Mouse (Mus musculus) MEL (cell line): ENCODE data around the gene Scfd2. TPM values are rescaled to one million over a fixed set of nuclear protein-coding genes. Genes with fewer than 3 reads are reported as not detected.

Experiments
- DNase-seq: peaks from one replicate; pipeline ENCODE4 v3.0.0; 2011; ENCODE audit warnings: low read depth, low spot score
- H3K27ac ChIP-seq: 2 replicates; pipeline ENCODE4 v1.5.1; 2012; ENCODE audit warnings: low read depth, mild to moderate bottlenecking, control low read depth, low read length, moderate library complexity; ENCODE audit not compliant: control insufficient read depth
- H3K27me3 ChIP-seq, 2 experiments: fragments of 150-350 bp in 1 of 2; sonication (generic) in 1 of 2; 2 replicates each; pipeline ENCODE4 v1.6.1; 2012; ENCODE audit warnings: low read length in 2 of 2, mild to moderate bottlenecking in 2 of 2, improper control_type of control experiment in 1 of 2, moderate library complexity in 1 of 2; ENCODE audit not compliant: insufficient read depth in 2 of 2, control insufficient read depth in 1 of 2
- H3K36me3 ChIP-seq, 2 experiments: 2 replicates each; pipeline ENCODE4 v1.6.1; 2012 to 2014; ENCODE audit warnings: low read length in 2 of 2, improper control_type of control experiment in 1 of 2, inconsistent platforms in 1 of 2, mild to moderate bottlenecking in 1 of 2; ENCODE audit not compliant: insufficient read depth in 2 of 2, control insufficient read depth in 1 of 2
- H3K4me1 ChIP-seq, 2 experiments: fragments of 150-350 bp in 1 of 2; sonication (generic) in 1 of 2; 2 replicates each; pipeline ENCODE4 v1.6.1; 2012; ENCODE audit warnings: low read length in 2 of 2, improper control_type of control experiment in 1 of 2, mild to moderate bottlenecking in 1 of 2; ENCODE audit not compliant: insufficient read depth in 2 of 2, control insufficient read depth in 1 of 2
- H3K4me3 ChIP-seq, 2 experiments: fragments of 150-350 bp in 1 of 2; sonication (generic) in 1 of 2; 2 replicates each; pipeline ENCODE4 v1.5.1; 2012; ENCODE audit warnings: low read depth in 2 of 2, low read length in 2 of 2, mild to moderate bottlenecking in 2 of 2, moderate library complexity in 2 of 2, control low read depth in 1 of 2, improper control_type of control experiment in 1 of 2; ENCODE audit not compliant: control insufficient read depth in 1 of 2, insufficient read depth in 1 of 2
- H3K79me2 ChIP-seq: 2 replicates; pipeline ENCODE4 v1.6.1; 2012; ENCODE audit warnings: mild to moderate bottlenecking, low read length, moderate library complexity; ENCODE audit not compliant: control insufficient read depth, poor library complexity, insufficient read depth
- H3K9ac ChIP-seq: 2 replicates; pipeline ENCODE4 v1.6.1; 2012; ENCODE audit warnings: low read depth, mild to moderate bottlenecking, control low read depth, low read length, moderate library complexity; ENCODE audit not compliant: control insufficient read depth, poor library complexity, severe bottlenecking
- H3K9me3 ChIP-seq: fragments of 150-350 bp; sonication (generic); replicated peaks from 2 replicates; pipeline ENCODE4 v1.6.1; 2012; ENCODE audit warnings: mild to moderate bottlenecking, low read length, improper control_type of control experiment, moderate library complexity; ENCODE audit not compliant: insufficient read depth
- BHLHE40 ChIP-seq: IDR thresholded peaks from 2 replicates; pipeline ENCODE4 v1.6.1; 2012; ENCODE audit warnings: low read depth, mild to moderate bottlenecking, inconsistent platforms, low read length, improper control_type of control experiment, borderline replicate concordance
- CHD2 ChIP-seq: IDR thresholded peaks from 2 replicates; pipeline ENCODE4 v1.6.1; 2011; ENCODE audit warnings: low read length, improper control_type of control experiment
- ELF1 ChIP-seq: IDR thresholded peaks from 2 replicates; pipeline ENCODE4 v1.6.1; 2014; ENCODE audit warnings: low read depth, mild to moderate bottlenecking, inconsistent platforms, low read length, improper control_type of control experiment, moderate library complexity
- ETS1 ChIP-seq: IDR thresholded peaks from 2 replicates; pipeline ENCODE4 v1.6.1; 2012; ENCODE audit warnings: low read depth, mild to moderate bottlenecking, inconsistent platforms, low read length, improper control_type of control experiment, moderate library complexity
- HCFC1 ChIP-seq: IDR thresholded peaks from 2 replicates; pipeline ENCODE4 v1.6.1; 2012; ENCODE audit warnings: low read depth, mild to moderate bottlenecking, inconsistent platforms, low read length, improper control_type of control experiment, moderate library complexity
- KAT2A ChIP-seq: conservative IDR thresholded peaks from 2 replicates; pipeline ENCODE4 v1.6.1; 2012; ENCODE audit warnings: low read depth, low read length, improper control_type of control experiment, inconsistent platforms
- MAFK ChIP-seq: IDR thresholded peaks from 2 replicates; pipeline ENCODE4 v1.6.1; 2011; ENCODE audit warnings: low read depth, mild to moderate bottlenecking, low read length, improper control_type of control experiment, borderline replicate concordance
- MEF2A ChIP-seq: IDR thresholded peaks from 2 replicates; pipeline ENCODE4 v1.6.1; 2014; ENCODE audit warnings: low read depth, mild to moderate bottlenecking, inconsistent platforms, low read length, improper control_type of control experiment; ENCODE audit not compliant: poor library complexity, insufficient replicate concordance, severe bottlenecking; ENCODE audit errors: extremely low read depth
- MYC ChIP-seq: IDR thresholded peaks from 2 replicates; pipeline ENCODE4 v1.6.1; 2011; ENCODE audit warnings: low read depth, mild to moderate bottlenecking, low read length, improper control_type of control experiment, moderate library complexity
- POLR2AphosphoS5 ChIP-seq: IDR thresholded peaks from 2 replicates; pipeline ENCODE4 v1.6.1; 2012; ENCODE audit warnings: low read depth, borderline replicate concordance, mild to moderate bottlenecking, inconsistent platforms, low read length, moderate library complexity, mixed read lengths
- SIN3A ChIP-seq: IDR thresholded peaks from 2 replicates; pipeline ENCODE4 v1.6.1; 2012; ENCODE audit warnings: low read length, improper control_type of control experiment, inconsistent platforms
- SMC3 ChIP-seq: IDR thresholded peaks from 2 replicates; pipeline ENCODE4 v1.6.1; 2011; ENCODE audit warnings: low read depth, low read length, improper control_type of control experiment
- TAL1 ChIP-seq: IDR thresholded peaks from 2 replicates; pipeline ENCODE4 v1.6.1; 2012; ENCODE audit warnings: mild to moderate bottlenecking, inconsistent platforms, low read length, moderate library complexity, mixed read lengths
- TCF12 ChIP-seq: IDR thresholded peaks from 2 replicates; pipeline ENCODE4 v1.6.1; 2014; ENCODE audit warnings: low read depth, mild to moderate bottlenecking, inconsistent platforms, low read length, improper control_type of control experiment, moderate library complexity
- UBTF ChIP-seq: IDR thresholded peaks from 2 replicates; pipeline ENCODE4 v1.6.1; 2012; ENCODE audit warnings: low read depth, mild to moderate bottlenecking, inconsistent platforms, low read length, improper control_type of control experiment, moderate library complexity, borderline replicate concordance; ENCODE audit not compliant: insufficient read depth
- USF1 ChIP-seq: IDR thresholded peaks from 2 replicates; pipeline ENCODE4 v1.6.1; 2014; ENCODE audit warnings: low read depth, mild to moderate bottlenecking, inconsistent platforms, low read length, improper control_type of control experiment, moderate library complexity
- ZC3H11A ChIP-seq: IDR thresholded peaks from 2 replicates; pipeline ENCODE4 v1.6.1; 2012; ENCODE audit warnings: low read depth, mild to moderate bottlenecking, inconsistent platforms, low read length, improper control_type of control experiment
- ZMIZ1 ChIP-seq: IDR thresholded peaks from 2 replicates; pipeline ENCODE4 v1.6.1; 2012; ENCODE audit warnings: low read depth, mild to moderate bottlenecking, inconsistent platforms, low read length, improper control_type of control experiment, moderate library complexity
- ZNF384 ChIP-seq: IDR thresholded peaks from 2 replicates; pipeline ENCODE4 v1.6.1; 2012; ENCODE audit warnings: low read depth, mild to moderate bottlenecking, inconsistent platforms, low read length, improper control_type of control experiment
- polyA plus RNA-seq, 2 experiments: library from polyadenylated mRNA; stranded (reverse) in 1 of 2; unstranded in 1 of 2; fragments of >175 nt in 1 of 2; fragments of >200 nt in 1 of 2; gene quantifications; 2 replicates each; pipeline versions ENCODE4 v1.2.1 to v1.2.4; 2012; ENCODE audit warnings: low replicate concordance in 2 of 2, low read depth in 1 of 2; ENCODE audit not compliant: insufficient read length in 2 of 2, insufficient read depth in 1 of 2, missing spikeins in 1 of 2
- total RNA-seq: library from RNA; depleted of rRNA; stranded (reverse); fragments of 300-350 nt; gene quantifications from 2 replicates; pipeline ENCODE4 v1.2.3, GENCODE M21; 2012

Gene Scfd2
- total and polyA plus RNA-seq, 3 experiments: 18.8 to 20.3 TPM; not detected in 1

GRCm38 (mm10) chr5:74199793-74200192 lies 331.8 kb downstream of the Scfd2 start:
- no peak for TF ChIP-seq POLR2AphosphoS5
- no peak for TF ChIP-seq ZMIZ1
- TF ChIP-seq SIN3A: no peak
- TF ChIP-seq BHLHE40: no peak
- TF ChIP-seq TAL1: no peak
- TF ChIP-seq ZNF384: no peak
- no peak for TF ChIP-seq KAT2A
- TF ChIP-seq USF1: no peak
- no peak for TF ChIP-seq ETS1
- TF ChIP-seq MAFK: no peak
- TF ChIP-seq MYC: no peak
- no peak for TF ChIP-seq ELF1
- no peak for TF ChIP-seq UBTF
- TF ChIP-seq MEF2A: no peak
- no peak for TF ChIP-seq ZC3H11A
- no peak for TF ChIP-seq CHD2
- TF ChIP-seq TCF12: no peak
- H3K4me3 ChIP-seq: no peak overlapping the region
- H3K27me3 ChIP-seq: no peaks in the 10 kb centered on the region
- no peaks in the 10 kb centered on the region for H3K79me2 ChIP-seq
- no peaks in the 10 kb centered on the region for H3K36me3 ChIP-seq
- DNase-seq: no peak
- H3K9me3 ChIP-seq: no peaks in the 10 kb centered on the region
- H3K4me1 ChIP-seq: 0 out of 4 replicates have a peak, but pooled peaks cover 0 to 5% of the 10 kb centered on the region in 2 experiments
- no peak overlapping the region for H3K27ac ChIP-seq
- H3K9ac ChIP-seq: no peak overlapping the region

GRCm38 (mm10) chr5:74198446-74198845 lies 333.1 kb downstream of the Scfd2 start:
- Histone ChIP-seq H3K36me3 (peaks cover 0 to 10% of the 10 kb centered on the region in 2 experiments; a peak in 2 of 4 replicates), H3K79me2 (no peaks in the 10 kb centered on the region), H3K9ac (no peak overlapping the region), H3K27me3 (no peaks in the 10 kb centered on the region), H3K27ac (no peak overlapping the region)
- DNase-seq: no peak
- TF ChIP-seq SMC3 (no peak), ZNF384 (no peak), UBTF (no peak), HCFC1 (no peak), TAL1 (no peak)
- TF ChIP-seq, all 39 proteins: peak for 0
- no peak overlapping the region for H3K4me3 ChIP-seq
- H3K4me1 ChIP-seq: peaks cover 2 to 19% of the 10 kb centered on the region in 2 experiments
- no peaks in the 10 kb centered on the region for H3K9me3 ChIP-seq
